Mouse (Mus musculus) lung, postnatal 0 days (tissue): ENCODE data around the gene Mcts1.

Experiments
- CTCF ChIP-seq: IDR thresholded peaks from 2 replicates; pipeline ENCODE4 v1.5.1; 2016; ENCODE audit warnings: antibody characterized with exemption, mild to moderate bottlenecking
- EP300 ChIP-seq: IDR thresholded peaks from 2 replicates; pipeline ENCODE4 v1.6.1; 2016; ENCODE audit warnings: antibody characterized with exemption, mild to moderate bottlenecking, control low read depth

DNA sequence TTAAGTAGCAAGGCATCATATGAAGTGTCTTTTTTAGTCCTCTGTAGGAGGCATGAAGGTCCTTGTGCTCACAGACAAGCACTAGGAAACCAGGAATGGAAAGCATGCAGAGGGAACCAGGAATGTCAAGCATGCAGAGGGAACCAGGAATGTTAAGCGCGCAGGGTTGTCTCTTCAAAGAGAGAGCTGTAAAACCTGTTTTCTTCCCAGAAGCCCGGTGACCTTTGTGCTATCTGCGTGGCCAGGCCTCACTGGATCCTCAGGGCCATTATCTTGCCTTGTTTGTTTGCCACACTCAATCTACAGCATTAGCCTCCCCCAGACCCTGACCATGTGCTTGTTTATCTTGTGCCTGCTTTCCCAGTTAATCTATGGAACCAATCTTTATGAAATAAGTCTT, 10.6 kb upstream of the Mcts1 start:
- TF ChIP-seq CTCF: no peak
- TF ChIP-seq EP300: peak; percentile 71
